Mouse (Mus musculus): Measurements from ENCODE around the gene Sema6d. TPM values are rescaled to one million over a fixed set of nuclear protein-coding genes. Genes with fewer than 3 reads are reported as not detected.
"Not testable (repeated sequence)": the region's sequence is repeated elsewhere in the genome, so short reads cannot be mapped to it uniquely, and the experiment has no call there.

The Sema6d gene
- polyA plus RNA-seq, 1 experiment from 2014 or later: 12.2 TPM

DNA sequence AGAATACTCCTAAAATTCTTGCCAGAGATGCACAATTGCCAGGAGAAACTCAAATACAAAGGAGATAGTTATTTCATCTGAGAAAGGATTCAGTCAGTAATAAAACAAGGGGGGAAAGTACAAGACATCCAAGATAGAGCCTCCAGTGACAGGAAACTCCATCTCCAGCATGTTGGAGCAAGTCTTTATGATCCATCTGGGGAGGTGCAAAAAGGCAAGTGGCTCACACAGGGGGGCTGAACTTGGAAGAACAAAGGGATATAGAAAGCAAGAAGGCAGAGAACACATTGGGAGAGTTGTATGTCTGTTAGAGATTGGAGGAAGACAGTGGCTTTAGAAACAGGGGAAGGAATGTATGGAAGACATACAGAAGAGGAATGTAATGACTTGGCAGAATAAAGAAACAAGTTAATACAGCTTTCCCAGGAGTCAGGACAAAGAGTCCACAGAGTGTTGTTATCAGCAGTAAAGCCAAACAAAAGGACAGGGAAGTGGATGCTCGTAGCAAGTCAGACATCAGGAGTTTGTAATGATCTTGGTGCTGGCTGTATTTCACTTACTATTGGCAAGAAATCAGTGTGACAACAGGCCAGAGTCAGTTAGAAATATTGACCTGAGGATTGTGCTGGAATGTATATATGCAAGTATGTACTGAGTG is 239.8 kb downstream of the Sema6d start:
- Histone ChIP-seq H3K9me3 (ENCODE audit: control insufficient read depth, low read length) (no peaks in the 10 kb centered on the region), H3K4me2 (no peak overlapping the region), H3K9ac (ENCODE audit: low read depth, low read length) (no peak overlapping the region), H3K36me3 (ENCODE audit: control insufficient read depth, insufficient read depth, low read length) (no peaks in the 10 kb centered on the region), H3K27ac (ENCODE audit: low read depth, low read length) (no peak overlapping the region), H3K4me1 (replicated peaks; ENCODE audit: control insufficient read depth, insufficient read depth, low read length) (no peaks in the 10 kb centered on the region), H3K4me3 (ENCODE audit: low read depth, low read length) (no peak overlapping the region), H3K27me3 (replicated peaks; ENCODE audit: control insufficient read depth, insufficient read depth, low read length) (no peaks in the 10 kb centered on the region)
- no peak for DNase-seq (ENCODE audit: low spot score)
- 43% methylated on average over 1 of the region's 1 CpGs for WGBS
- ATAC-seq (replicated peaks; ENCODE audit: low FRiP score): no peak

DNA sequence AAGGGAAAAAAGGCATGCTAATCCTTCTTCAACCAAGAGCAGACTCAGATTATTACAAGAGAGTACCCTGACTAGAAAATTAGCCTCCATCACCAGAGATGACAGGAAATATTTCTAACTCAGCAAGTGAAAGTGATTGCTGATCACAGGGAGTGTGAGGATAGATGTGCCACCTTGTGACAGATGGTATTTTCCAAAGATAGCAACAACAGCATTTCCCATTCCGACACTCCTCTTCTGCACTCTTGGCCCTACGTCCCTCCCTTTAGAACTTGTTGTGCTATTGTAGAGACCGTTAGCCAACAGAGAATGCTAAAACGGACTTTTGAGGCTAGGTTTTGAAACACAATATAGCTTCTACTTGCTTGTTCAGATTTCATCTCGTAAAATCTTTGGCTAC is 243.1 kb downstream of the Sema6d start:
- H3K27ac ChIP-seq (ENCODE audit: low read depth, low read length): no peak overlapping the region
- H3K9ac ChIP-seq (ENCODE audit: low read depth, low read length): no peak overlapping the region
- H3K9me3 ChIP-seq (ENCODE audit: control insufficient read depth, low read length): no peaks in the 10 kb centered on the region
- no peak for ATAC-seq (replicated peaks; ENCODE audit: low FRiP score)
- H3K27me3 ChIP-seq (replicated peaks; ENCODE audit: control insufficient read depth, insufficient read depth, low read length): no peaks in the 10 kb centered on the region
- no peak overlapping the region for H3K4me2 ChIP-seq
- H3K4me3 ChIP-seq (ENCODE audit: low read depth, low read length): no peak overlapping the region
- 73% methylated on average over 5 of the region's 5 CpGs for WGBS
- no peaks in the 10 kb centered on the region for H3K4me1 ChIP-seq (replicated peaks; ENCODE audit: control insufficient read depth, insufficient read depth, low read length)
- DNase-seq (ENCODE audit: low spot score): no peak
- H3K36me3 ChIP-seq (ENCODE audit: control insufficient read depth, insufficient read depth, low read length): no peaks in the 10 kb centered on the region

DNA sequence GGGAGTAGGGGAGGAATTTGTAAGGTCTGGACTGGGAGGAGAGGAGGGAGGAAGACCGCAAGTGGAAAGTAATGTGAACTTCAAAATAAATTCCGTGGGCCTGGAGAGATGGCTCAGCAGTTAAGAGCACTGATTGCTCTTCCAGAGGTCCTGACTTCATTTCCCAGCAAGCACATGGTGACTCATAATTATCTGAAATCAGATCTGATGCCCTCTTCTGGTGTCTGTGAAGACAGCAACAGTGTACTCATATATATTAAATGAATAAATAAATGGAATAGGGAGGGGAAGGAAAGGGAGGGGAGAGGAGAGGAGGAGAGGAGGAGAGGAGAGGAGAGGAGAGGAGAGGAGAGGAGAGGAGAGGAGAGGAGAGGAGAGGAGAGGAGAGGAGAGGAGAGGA is 244.9 kb downstream of the Sema6d start:
- not testable (repeated sequence) for ATAC-seq (replicated peaks; ENCODE audit: low FRiP score); H3K4me2 ChIP-seq; H3K9me3 ChIP-seq (ENCODE audit: control insufficient read depth, low read length); H3K9ac ChIP-seq (ENCODE audit: low read depth, low read length); DNase-seq (ENCODE audit: low spot score); H3K4me3 ChIP-seq (ENCODE audit: low read depth, low read length); H3K27me3 ChIP-seq (replicated peaks; ENCODE audit: control insufficient read depth, insufficient read depth, low read length); H3K36me3 ChIP-seq (ENCODE audit: control insufficient read depth, insufficient read depth, low read length); H3K4me1 ChIP-seq (replicated peaks; ENCODE audit: control insufficient read depth, insufficient read depth, low read length); H3K27ac ChIP-seq (ENCODE audit: low read depth, low read length)
- 80% methylated on average over 2 of the region's 2 CpGs for WGBS

DNA sequence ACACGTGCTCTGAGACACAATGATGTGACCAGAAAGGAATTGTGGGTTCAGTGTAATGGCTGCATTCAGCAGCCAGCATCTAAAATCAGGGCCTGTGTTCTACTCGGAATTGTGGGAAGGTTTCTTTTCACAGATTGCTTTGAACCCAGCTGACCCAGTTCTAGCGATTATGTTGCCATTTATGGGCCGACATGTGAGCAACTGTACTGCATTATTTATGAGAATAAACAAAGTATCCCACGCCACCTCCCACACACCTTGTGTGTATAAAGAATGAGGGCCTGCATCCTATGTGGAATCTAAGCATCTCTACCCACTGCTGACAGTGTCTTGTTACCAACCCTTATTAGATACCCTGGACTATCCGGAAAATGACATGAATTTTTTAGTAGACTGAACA is 248.5 kb downstream of the Sema6d start:
- H3K27me3 ChIP-seq (replicated peaks; ENCODE audit: control insufficient read depth, insufficient read depth, low read length): no peaks in the 10 kb centered on the region
- H3K9me3 ChIP-seq (ENCODE audit: control insufficient read depth, low read length): no peaks in the 10 kb centered on the region
- no peaks in the 10 kb centered on the region for H3K4me1 ChIP-seq (replicated peaks; ENCODE audit: control insufficient read depth, insufficient read depth, low read length)
- H3K9ac ChIP-seq (ENCODE audit: low read depth, low read length): no peak overlapping the region
- no peak overlapping the region for H3K4me2 ChIP-seq
- no peak for DNase-seq (ENCODE audit: low spot score)
- no peak for ATAC-seq (replicated peaks; ENCODE audit: low FRiP score)
- H3K27ac ChIP-seq (ENCODE audit: low read depth, low read length): no peak overlapping the region
- no peak overlapping the region for H3K4me3 ChIP-seq (ENCODE audit: low read depth, low read length)
- H3K36me3 ChIP-seq (ENCODE audit: control insufficient read depth, insufficient read depth, low read length): no peaks in the 10 kb centered on the region
- WGBS: 77% methylated on average over 6 of the region's 6 CpGs

DNA sequence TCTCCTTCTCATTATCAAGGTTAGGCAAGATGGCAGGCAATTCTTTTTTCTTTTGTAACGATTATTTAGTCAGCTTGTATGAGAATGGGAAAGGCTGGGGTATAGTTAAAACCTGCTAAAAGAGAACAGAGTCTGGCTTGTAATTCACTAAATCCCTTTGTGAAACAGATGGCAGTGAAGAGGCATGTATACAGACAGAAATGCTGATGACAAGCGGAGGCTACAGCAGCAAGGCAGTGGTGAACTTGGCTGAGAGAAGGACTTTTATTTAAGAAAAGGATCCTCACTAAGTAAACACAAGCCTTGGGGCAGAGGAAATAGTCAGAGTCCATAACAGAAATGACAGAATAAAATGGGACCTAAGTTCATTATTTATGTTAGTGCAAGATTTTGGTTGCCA is 264.4 kb downstream of the Sema6d start:
- no peak overlapping the region for H3K9ac ChIP-seq (ENCODE audit: low read depth, low read length)

DNA sequence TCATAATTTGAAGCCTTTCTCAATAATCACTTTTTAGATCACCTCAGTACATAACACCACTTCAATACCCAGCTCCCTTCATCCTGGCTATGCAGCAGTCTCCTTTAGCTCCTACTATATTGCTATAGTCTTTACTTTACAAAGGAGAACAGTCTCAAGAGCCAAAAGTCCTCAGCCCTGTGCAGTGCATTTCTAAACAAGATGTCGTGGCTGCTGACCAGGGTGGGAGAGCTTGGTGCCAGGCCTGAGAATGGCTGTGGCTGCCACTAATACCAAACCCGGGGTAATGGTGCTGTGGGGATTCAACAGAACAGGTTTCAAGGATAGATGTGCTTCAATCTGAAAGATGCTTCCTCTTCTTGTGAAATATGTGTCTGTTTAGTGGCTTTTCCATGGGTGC is 264.9 kb downstream of the Sema6d start:
- DNase-seq (ENCODE audit: low spot score) (no peak), ATAC-seq (replicated peaks; ENCODE audit: low FRiP score) (no peak)
- Histone ChIP-seq H3K4me2 (no peak overlapping the region), H3K4me1 (replicated peaks; ENCODE audit: control insufficient read depth, insufficient read depth, low read length) (no peaks in the 10 kb centered on the region), H3K27ac (ENCODE audit: low read depth, low read length) (no peak overlapping the region), H3K4me3 (ENCODE audit: low read depth, low read length) (no peak overlapping the region), H3K36me3 (ENCODE audit: control insufficient read depth, insufficient read depth, low read length) (no peaks in the 10 kb centered on the region), H3K9me3 (ENCODE audit: control insufficient read depth, low read length) (no peaks in the 10 kb centered on the region), H3K9ac (ENCODE audit: low read depth, low read length) (no peak overlapping the region), H3K27me3 (replicated peaks; ENCODE audit: control insufficient read depth, insufficient read depth, low read length) (no peaks in the 10 kb centered on the region)
- 76% methylated on average over 2 of the region's 2 CpGs for WGBS

More for the DNA sequence above, 264.4 kb downstream of the Sema6d start:
- ATAC-seq (replicated peaks; ENCODE audit: low FRiP score) (no peak), DNase-seq (ENCODE audit: low spot score) (no peak)
- no peak overlapping the region for H3K27ac ChIP-seq (ENCODE audit: low read depth, low read length)
- no peaks in the 10 kb centered on the region for H3K36me3 ChIP-seq (ENCODE audit: control insufficient read depth, insufficient read depth, low read length)
- WGBS: 79% methylated on average over 2 of the region's 2 CpGs
- no peaks in the 10 kb centered on the region for H3K27me3 ChIP-seq (replicated peaks; ENCODE audit: control insufficient read depth, insufficient read depth, low read length)
- H3K4me1 ChIP-seq (replicated peaks; ENCODE audit: control insufficient read depth, insufficient read depth, low read length): no peaks in the 10 kb centered on the region
- H3K9me3 ChIP-seq (ENCODE audit: control insufficient read depth, low read length): no peaks in the 10 kb centered on the region
- H3K4me3 ChIP-seq (ENCODE audit: low read depth, low read length): no peak overlapping the region
- no peak overlapping the region for H3K4me2 ChIP-seq

DNA sequence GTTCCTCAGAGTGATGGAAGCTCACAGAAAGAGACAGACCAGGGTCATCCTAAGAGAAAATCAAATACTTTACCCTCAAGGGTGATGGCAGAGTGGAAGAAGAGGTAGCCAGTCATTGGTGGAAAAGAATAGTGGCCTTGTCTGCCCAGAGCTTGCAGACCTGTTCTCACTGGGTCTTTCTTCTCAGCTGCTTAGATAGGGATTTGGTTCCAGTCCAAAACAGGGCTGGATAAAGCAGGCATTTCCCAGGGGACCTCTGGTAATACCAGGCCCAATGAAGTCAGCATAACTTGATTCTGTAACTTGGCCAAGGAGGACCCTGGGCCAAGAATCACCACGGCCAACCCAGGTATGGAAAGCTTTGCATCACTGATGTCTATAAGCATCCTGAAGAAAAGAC is 279.5 kb downstream of the Sema6d start:
- Histone ChIP-seq H3K4me1 (replicated peaks; ENCODE audit: control insufficient read depth, insufficient read depth, low read length) (no peaks in the 10 kb centered on the region), H3K4me3 (ENCODE audit: low read depth, low read length) (no peak overlapping the region), H3K9ac (ENCODE audit: low read depth, low read length) (no peak overlapping the region), H3K9me3 (ENCODE audit: control insufficient read depth, low read length) (no peaks in the 10 kb centered on the region), H3K4me2 (no peak overlapping the region), H3K27me3 (replicated peaks; ENCODE audit: control insufficient read depth, insufficient read depth, low read length) (no peaks in the 10 kb centered on the region), H3K27ac (ENCODE audit: low read depth, low read length) (no peak overlapping the region), H3K36me3 (ENCODE audit: control insufficient read depth, insufficient read depth, low read length) (no peaks in the 10 kb centered on the region)
- DNase-seq (ENCODE audit: low spot score) (no peak), ATAC-seq (replicated peaks; ENCODE audit: low FRiP score) (no peak)
- 76% methylated on average over 1 of the region's 1 CpGs for WGBS

DNA sequence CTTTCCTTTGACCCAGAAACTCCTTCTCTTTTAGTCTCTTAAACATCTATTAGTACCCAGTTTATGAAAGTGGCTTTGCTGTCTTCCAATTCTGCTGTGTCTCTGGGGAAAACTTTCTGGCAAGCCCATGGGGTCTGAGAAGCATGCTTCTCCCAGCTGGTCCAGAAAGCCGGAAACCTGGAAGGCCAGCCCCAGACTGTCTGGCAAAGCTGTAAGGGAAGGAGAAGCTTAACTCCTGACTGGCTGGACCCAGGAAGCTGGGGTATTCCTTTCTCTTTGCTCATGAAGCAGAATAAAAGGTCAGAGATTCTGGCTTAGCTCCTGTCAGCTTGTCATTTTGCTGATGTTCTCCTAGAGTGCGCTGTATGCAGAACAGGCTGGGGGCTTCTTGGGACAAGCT is 280.2 kb downstream of the Sema6d start:
- Histone ChIP-seq H3K9ac (ENCODE audit: low read depth, low read length) (no peak overlapping the region), H3K4me2 (no peak overlapping the region), H3K4me3 (ENCODE audit: low read depth, low read length) (no peak overlapping the region), H3K9me3 (ENCODE audit: control insufficient read depth, low read length) (no peaks in the 10 kb centered on the region), H3K4me1 (replicated peaks; ENCODE audit: control insufficient read depth, insufficient read depth, low read length) (no peaks in the 10 kb centered on the region), H3K36me3 (ENCODE audit: control insufficient read depth, insufficient read depth, low read length) (no peaks in the 10 kb centered on the region), H3K27me3 (replicated peaks; ENCODE audit: control insufficient read depth, insufficient read depth, low read length) (no peaks in the 10 kb centered on the region), H3K27ac (ENCODE audit: low read depth, low read length) (no peak overlapping the region)
- no peak for DNase-seq (ENCODE audit: low spot score)
- 75% methylated on average over 2 of the region's 2 CpGs for WGBS
- no peak for ATAC-seq (replicated peaks; ENCODE audit: low FRiP score)

DNA sequence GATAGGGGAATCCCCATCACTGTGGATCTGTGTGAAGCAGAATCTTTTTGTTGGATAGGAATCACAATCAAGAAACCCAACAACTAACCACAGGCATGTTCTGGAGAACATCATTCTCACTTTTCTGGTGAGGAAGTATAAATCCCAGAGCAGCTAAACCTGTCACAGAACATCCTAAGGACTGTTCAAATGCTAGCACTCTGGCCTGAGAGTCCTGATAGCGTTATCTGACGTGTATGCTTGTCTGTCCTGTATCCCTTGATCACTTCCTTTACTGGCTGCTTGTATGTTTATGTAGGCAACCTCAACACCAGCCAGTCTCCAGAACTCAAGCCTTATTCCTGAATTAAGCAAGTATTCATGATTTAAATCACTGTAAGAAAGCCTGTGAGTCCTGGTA is 281.6 kb downstream of the Sema6d start:
- no peak for ATAC-seq (replicated peaks; ENCODE audit: low FRiP score)

More for the DNA sequence above, 281.6 kb downstream of the Sema6d start:
- 49% methylated on average over 2 of the region's 2 CpGs for WGBS
- Histone ChIP-seq H3K9ac (ENCODE audit: low read depth, low read length) (no peak overlapping the region), H3K27ac (ENCODE audit: low read depth, low read length) (no peak overlapping the region), H3K4me2 (no peak overlapping the region), H3K27me3 (replicated peaks; ENCODE audit: control insufficient read depth, insufficient read depth, low read length) (no peaks in the 10 kb centered on the region), H3K36me3 (ENCODE audit: control insufficient read depth, insufficient read depth, low read length) (no peaks in the 10 kb centered on the region), H3K9me3 (ENCODE audit: control insufficient read depth, low read length) (no peaks in the 10 kb centered on the region), H3K4me3 (ENCODE audit: low read depth, low read length) (no peak overlapping the region), H3K4me1 (replicated peaks; ENCODE audit: control insufficient read depth, insufficient read depth, low read length) (no peaks in the 10 kb centered on the region)
- DNase-seq (ENCODE audit: low spot score): no peak

Measured in liver, embryonic 11.5 days (tissue).